In the genomic region with DNA sequence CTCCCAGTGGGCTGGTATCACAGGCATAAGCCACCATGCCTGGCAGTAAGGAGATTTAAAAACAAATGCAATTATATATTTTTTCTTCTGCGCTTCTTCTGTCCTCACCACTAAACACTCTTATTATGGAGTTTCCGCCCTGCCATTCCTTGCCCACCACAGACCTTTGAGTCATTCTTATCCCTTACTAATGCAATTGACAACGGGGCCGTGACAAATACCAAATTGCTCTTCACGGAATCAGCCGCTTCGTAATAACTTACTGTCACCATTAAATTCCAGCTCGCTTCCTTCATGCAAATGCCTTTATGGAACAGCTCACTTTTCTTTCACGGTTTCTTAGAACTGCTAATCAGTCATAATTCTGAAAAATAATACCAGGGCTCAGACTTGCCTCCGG, we compare ENCODE assay signal across 24 mouse cellular contexts. TPM values are rescaled to one million over a fixed set of nuclear protein-coding genes. Genes with fewer than 3 reads are reported as not detected.
A peak's percentile ranks its signal among the peaks of the same experiment; 100 is the strongest.
DNase-seq lines count a peak whose midpoint lies in the region; ATAC-seq and TF ChIP-seq lines count a peak whose summit lies in the region.
"Had no signal": no experiment of that assay in that cellular context is flagged by ENCODE, and none has a peak within 500 bp of the region (broad histone marks: within the 10 kb centered on the region; RNA-seq: fewer than 3 reads in every experiment).

No protein-coding gene starts in this region.

- no peak overlapping the region for H3K27ac ChIP-seq in embryonic facial prominence, embryonic 11.5 days (replicated peaks; ENCODE audit: low read depth, low read length)
- H3K27ac ChIP-seq in embryonic facial prominence, embryonic 10.5 days (replicated peaks) = no peak overlapping the region
- 0 out of 2 replicates have a peak overlapping the region, but pooled peaks have one; percentile 4 for H3K27ac ChIP-seq in midbrain, embryonic 15.5 days
- H3K27ac ChIP-seq in midbrain, embryonic 13.5 days = no peak overlapping the region
- H3K27ac ChIP-seq in embryonic fibroblast, embryonic 13.5 days (ENCODE audit: insufficient read depth, low read length) = peak overlapping the region; percentile 73; the same call in 1 of the 2 replicates
- H3K27ac ChIP-seq in liver, postnatal 0 days (ENCODE audit: low read depth) = no peak overlapping the region
- H3K27ac ChIP-seq: forebrain, embryonic 12.5 days; heart, embryonic 10.5 days; hindbrain, embryonic 12.5 days had no signal

- H3K9ac ChIP-seq in embryonic facial prominence, embryonic 11.5 days (replicated peaks; ENCODE audit: low read length) = no peak overlapping the region
- H3K9ac ChIP-seq in midbrain, embryonic 15.5 days = no peak overlapping the region
- no peak overlapping the region for H3K9ac ChIP-seq in midbrain, embryonic 13.5 days (replicated peaks)
- H3K9ac ChIP-seq in liver, postnatal 0 days (replicated peaks) = no peak overlapping the region
- H3K9ac ChIP-seq: forebrain, embryonic 12.5 days; hindbrain, embryonic 12.5 days had no signal

- TF ChIP-seq CTCF in embryonic fibroblast, embryonic 13.5 days (IDR thresholded peaks at IDR 0.05; ENCODE audit: borderline replicate concordance, insufficient read depth, low read length) = no peak
- TF ChIP-seq CTCF in liver, postnatal 0 days (IDR thresholded peaks at IDR 0.05; ENCODE audit: low read depth) = no peak

- no peak for ATAC-seq in embryonic facial prominence, embryonic 11.5 days (replicated peaks; ENCODE audit: insufficient number of reproducible peaks, low FRiP score, low TSS enrichment, low read depth)
- no peak for ATAC-seq in midbrain, embryonic 15.5 days (replicated peaks)
- ATAC-seq in midbrain, embryonic 13.5 days = no peak
- ATAC-seq in liver, postnatal 0 days = no peak
- ATAC-seq: CD4-positive, CD25-positive, alpha-beta regulatory T cell, adult 4 months; forebrain, embryonic 16.5 days; hindbrain, embryonic 16.5 days; inflammation-experienced regulatory T-cells, adult 6 months had no signal

- H3K36me3 ChIP-seq in embryonic facial prominence, embryonic 11.5 days (replicated peaks; ENCODE audit: control insufficient read depth, insufficient read depth, low read depth, low read length) = no peaks in the 10 kb centered on the region
- H3K36me3 ChIP-seq in embryonic facial prominence, embryonic 10.5 days (replicated peaks) = no peaks in the 10 kb centered on the region
- no peaks in the 10 kb centered on the region for H3K36me3 ChIP-seq in midbrain, embryonic 15.5 days (replicated peaks)
- no peaks in the 10 kb centered on the region for H3K36me3 ChIP-seq in midbrain, embryonic 13.5 days
- no peaks in the 10 kb centered on the region for H3K36me3 ChIP-seq in liver, postnatal 0 days (replicated peaks; ENCODE audit: insufficient read depth, low read length)
- H3K36me3 ChIP-seq: forebrain, embryonic 12.5 days; G1E; heart, embryonic 10.5 days; hindbrain, embryonic 12.5 days had no signal

- no peak overlapping the region for H3K4me3 ChIP-seq in embryonic facial prominence, embryonic 11.5 days (ENCODE audit: low read depth, low read length)
- no peak overlapping the region for H3K4me3 ChIP-seq in embryonic facial prominence, embryonic 10.5 days
- no peak overlapping the region for H3K4me3 ChIP-seq in midbrain, embryonic 15.5 days
- no peak overlapping the region for H3K4me3 ChIP-seq in midbrain, embryonic 13.5 days (replicated peaks)
- no peak overlapping the region for H3K4me3 ChIP-seq in embryonic fibroblast, embryonic 13.5 days (ENCODE audit: insufficient read depth, low read length)
- H3K4me3 ChIP-seq in liver, postnatal 0 days (ENCODE audit: low read depth, low read length) = no peak overlapping the region
- H3K4me3 ChIP-seq: forebrain, embryonic 12.5 days; heart, embryonic 10.5 days; hindbrain, embryonic 12.5 days had no signal

- WGBS in embryonic facial prominence, embryonic 11.5 days = 59% methylated on average over 10 of the region's 10 CpGs
- 77% methylated on average over 10 of the region's 10 CpGs for WGBS in embryonic facial prominence, embryonic 10.5 days
- WGBS in midbrain, embryonic 15.5 days = 56% methylated on average over 10 of the region's 10 CpGs
- WGBS in midbrain, embryonic 13.5 days = 60% methylated on average over 10 of the region's 10 CpGs
- WGBS in liver, postnatal 0 days (ENCODE audit: insufficient replicate concordance) = 81% methylated on average over 10 of the region's 10 CpGs

- no peak for TF ChIP-seq EP300 in liver, postnatal 0 days (IDR thresholded peaks at IDR 0.05; ENCODE audit: low read depth)

- H3K9me3 ChIP-seq in embryonic facial prominence, embryonic 11.5 days (replicated peaks; ENCODE audit: control insufficient read depth, low read length) = no peaks in the 10 kb centered on the region
- H3K9me3 ChIP-seq in embryonic facial prominence, embryonic 10.5 days = no peaks in the 10 kb centered on the region
- H3K9me3 ChIP-seq in midbrain, embryonic 15.5 days = no peaks in the 10 kb centered on the region
- H3K9me3 ChIP-seq in midbrain, embryonic 13.5 days = no peaks in the 10 kb centered on the region
- H3K9me3 ChIP-seq in liver, postnatal 0 days (ENCODE audit: low read length) = no peaks in the 10 kb centered on the region
- H3K9me3 ChIP-seq: forebrain, embryonic 12.5 days; G1E; heart, embryonic 10.5 days; hindbrain, embryonic 12.5 days had no signal

- intact Hi-C loops in left cerebral cortex, postnatal 14 days (cut with DNase I) = no loop called here

- H3K27me3 ChIP-seq in embryonic facial prominence, embryonic 11.5 days (ENCODE audit: control insufficient read depth, insufficient read depth, low read length) = no peaks in the 10 kb centered on the region
- H3K27me3 ChIP-seq in embryonic facial prominence, embryonic 10.5 days (replicated peaks; ENCODE audit: low read depth, poor library complexity, severe bottlenecking) = no peaks in the 10 kb centered on the region
- H3K27me3 ChIP-seq in midbrain, embryonic 15.5 days (replicated peaks) = no peaks in the 10 kb centered on the region
- no peaks in the 10 kb centered on the region for H3K27me3 ChIP-seq in midbrain, embryonic 13.5 days
- no peaks in the 10 kb centered on the region for H3K27me3 ChIP-seq in liver, postnatal 0 days (ENCODE audit: insufficient read depth, low read length)
- H3K27me3 ChIP-seq: forebrain, embryonic 12.5 days; hindbrain, embryonic 12.5 days had no signal

- H3K4me1 ChIP-seq in embryonic facial prominence, embryonic 11.5 days (ENCODE audit: control insufficient read depth, insufficient read depth, low read length) = no peaks in the 10 kb centered on the region
- peaks cover 16% of the 10 kb centered on the region for H3K4me1 ChIP-seq in embryonic facial prominence, embryonic 10.5 days
- no peaks in the 10 kb centered on the region for H3K4me1 ChIP-seq in midbrain, embryonic 15.5 days
- H3K4me1 ChIP-seq in midbrain, embryonic 13.5 days (replicated peaks) = peaks cover 5% of the 10 kb centered on the region; the same call in 1 of the 2 replicates
- 0 out of 2 replicates have a peak, but pooled peaks cover 4% of the 10 kb centered on the region for H3K4me1 ChIP-seq in embryonic fibroblast, embryonic 13.5 days (ENCODE audit: control insufficient read depth, insufficient read depth, low read length)
- peaks cover 9% of the 10 kb centered on the region for H3K4me1 ChIP-seq in liver, postnatal 0 days (ENCODE audit: insufficient read depth)
- H3K4me1 ChIP-seq: hindbrain, embryonic 12.5 days had no signal

- DNase-seq in embryonic facial prominence, embryonic 11.5 days (ENCODE audit: low spot score) = peak; percentile 47
- no peak for DNase-seq in embryonic facial prominence, embryonic 10.5 days (ENCODE audit: low spot score)
- DNase-seq in left cerebral cortex, postnatal 14 days (ENCODE audit: low spot score in 2 of 2) = no peak
- DNase-seq in liver, postnatal 0 days = no peak
- DNase-seq: adrenal gland, adult 2 months; adrenal gland, postnatal 25 days; B cell, adult 2 months; cerebellum, adult 2 months; cerebellum, postnatal 14 days; gastrocnemius, postnatal 10 days; heart, adult 18-20 months; heart, postnatal 10 days; heart, postnatal 4 days had no signal

- no peak for TF ChIP-seq POLR2A in embryonic fibroblast, embryonic 13.5 days (IDR thresholded peaks at IDR 0.05; ENCODE audit: low read depth, low read length)

- H3K4me2 ChIP-seq in embryonic facial prominence, embryonic 11.5 days (ENCODE audit: low read depth, low read length) = no peak overlapping the region
- no peak overlapping the region for H3K4me2 ChIP-seq in midbrain, embryonic 15.5 days
- H3K4me2 ChIP-seq in midbrain, embryonic 13.5 days (replicated peaks) = no peak overlapping the region
- H3K4me2 ChIP-seq in liver, postnatal 0 days (ENCODE audit: low read depth, low read length) = no peak overlapping the region
- H3K4me2 ChIP-seq: forebrain, embryonic 12.5 days; hindbrain, embryonic 12.5 days had no signal

RNA-seq across cellular contexts. Expression of gene Dhx40, which starts 59.4 kb away (rescaled TPM):
- 41.8 and 47.0 TPM in 2 replicates for polyA plus RNA-seq in embryonic facial prominence, embryonic 11.5 days (2014; fragmentation: Nextera tagmentation; extraction: Ambion mirVana)
- 34.6 and 36.2 TPM in 2 replicates for polyA plus RNA-seq in embryonic facial prominence, embryonic 10.5 days (2016; fragmentation: Nextera tagmentation; extraction: Ambion mirVana)
- polyA plus RNA-seq in midbrain, embryonic 15.5 days (2015; fragmentation: Nextera tagmentation; extraction: Ambion mirVana) = 21.7 and 22.6 TPM in 2 replicates
- polyA plus RNA-seq in midbrain, embryonic 13.5 days (2015; fragmentation: Nextera tagmentation; extraction: Ambion mirVana) = 34.2 and 35.4 TPM in 2 replicates
- 33.7 and 38.9 TPM in 2 replicates for polyA plus RNA-seq in embryonic fibroblast, embryonic 13.5 days (2011; ENCODE audit: insufficient read length, low read depth, missing spikeins)
- 10 to 100 TPM; 15.7 to 19.5 TPM for total RNA-seq in left cerebral cortex, postnatal 14 days (2021)
- 7.8 and 8.0 TPM in 2 replicates for polyA plus RNA-seq in liver, postnatal 0 days (2015; fragmentation: Nextera tagmentation; extraction: Ambion mirVana)

Comparison
In these comparisons a context has a peak if more than half of its experiments do, and no peak if none do; other contexts are left out.
1. H3K27ac ChIP-seq: peak in midbrain, embryonic 15.5 days (single experiment) and embryonic fibroblast, embryonic 13.5 days (single experiment); none in embryonic facial prominence, embryonic 11.5 days (single experiment), embryonic facial prominence, embryonic 10.5 days (single experiment), midbrain, embryonic 13.5 days (single experiment) and liver, postnatal 0 days (single experiment).